Mouse (Mus musculus): Measurements from ENCODE around the gene Pdlim1. TPM values are rescaled to one million over a fixed set of nuclear protein-coding genes. Genes with fewer than 3 reads are reported as not detected.

Pdlim1 gene
- polyA plus RNA-seq, 1 experiment from 2014 or later = 171 TPM

DNA sequence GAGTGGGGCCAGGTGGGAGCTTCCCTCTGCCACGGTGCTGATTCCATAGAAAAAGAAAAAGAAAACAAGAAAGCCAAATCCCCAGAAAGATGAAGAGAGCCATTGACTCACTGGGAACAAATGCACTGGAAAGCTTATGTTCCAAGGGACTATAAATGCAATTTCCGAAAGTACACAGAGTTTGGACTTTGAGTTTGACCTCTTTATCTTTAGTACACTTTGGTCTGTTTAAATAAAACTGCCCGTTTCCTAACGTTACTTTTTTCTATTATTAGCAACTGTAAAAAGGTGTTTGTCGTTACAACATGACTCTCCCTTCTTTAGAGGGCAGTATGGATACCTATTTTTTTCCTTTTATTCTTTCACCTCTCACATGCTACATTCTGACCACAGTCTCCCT is 84.5 kb downstream of the Pdlim1 start, which contains the start of gene Cyp2c70:
Cyp2c70 (minus strand) TSS at position 174 of the 400 bp plus-strand sequence.
- Histone ChIP-seq H3K27me3 (no peaks in the 10 kb centered on the region), H3K9ac (no peak within 1 kb of the TSS), H3K36me3 (no peaks in the 10 kb centered on the region), H3K4me1 (no peaks in the 10 kb centered on the region), H3K27ac (no peak within 1 kb of the TSS), H3K4me2 (no peak within 1 kb of the TSS), H3K9me3 (no peaks in the 10 kb centered on the region), H3K4me3 (no peak within 1 kb of the TSS)
- ATAC-seq (ENCODE audit: borderline replicate concordance, extremely low read depth, low FRiP score, low TSS enrichment) = no peak
- WGBS = 27% methylated on average over 5 of the region's 5 CpGs

DNA sequence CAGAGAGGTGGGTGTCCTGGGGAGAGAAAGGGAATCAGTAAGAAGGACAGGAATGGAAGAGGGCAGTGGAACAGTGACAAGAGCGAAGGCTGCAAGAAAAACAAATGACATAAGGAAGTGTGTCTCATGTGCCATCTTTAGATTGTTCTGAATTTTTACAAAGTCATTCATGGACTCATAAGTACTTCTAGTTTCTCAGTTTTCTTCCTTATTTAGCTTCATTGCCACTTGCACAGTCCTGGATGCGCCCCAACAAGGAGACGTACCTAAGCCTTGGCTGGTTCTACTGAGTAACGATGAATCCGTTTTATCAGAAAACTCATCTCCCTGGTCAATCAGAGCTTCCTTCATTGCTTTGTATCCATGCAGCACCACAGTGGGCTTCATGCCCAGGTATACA is 88.0 kb downstream of the Pdlim1 start:
- no peaks in the 10 kb centered on the region for H3K36me3 ChIP-seq
- H3K27ac ChIP-seq = no peak overlapping the region
- H3K4me3 ChIP-seq = no peak overlapping the region
- no peak overlapping the region for H3K4me2 ChIP-seq
- no peaks in the 10 kb centered on the region for H3K9me3 ChIP-seq
- no peak overlapping the region for H3K9ac ChIP-seq
- 85% methylated on average over 5 of the region's 5 CpGs for WGBS
- ATAC-seq (ENCODE audit: borderline replicate concordance, extremely low read depth, low FRiP score, low TSS enrichment) = no peak
- no peaks in the 10 kb centered on the region for H3K4me1 ChIP-seq
- H3K27me3 ChIP-seq = no peaks in the 10 kb centered on the region

DNA sequence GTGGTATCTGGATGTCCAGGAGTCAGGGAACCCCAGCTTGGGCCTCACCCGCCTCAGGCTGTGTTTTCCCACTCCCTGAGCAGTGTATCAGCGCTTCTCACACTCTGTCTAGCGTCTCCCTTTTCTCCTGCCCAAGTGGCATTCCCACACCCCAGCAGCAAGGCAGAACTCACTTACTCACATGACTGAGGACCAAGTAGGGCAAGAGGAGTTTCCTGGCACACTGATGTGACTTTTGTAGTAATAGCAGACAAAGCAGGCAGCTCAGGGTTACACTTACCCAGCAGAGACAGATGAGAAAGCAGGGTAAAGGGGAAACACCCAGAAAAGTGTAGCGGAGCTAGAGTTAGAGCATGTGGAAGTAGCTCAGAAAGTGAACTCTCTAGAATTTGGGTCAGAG is 93.3 kb downstream of the Pdlim1 start:
- Histone ChIP-seq H3K36me3 (no peaks in the 10 kb centered on the region), H3K4me3 (no peak overlapping the region), H3K9ac (no peak overlapping the region), H3K4me2 (no peak overlapping the region), H3K4me1 (no peaks in the 10 kb centered on the region), H3K9me3 (no peaks in the 10 kb centered on the region), H3K27me3 (no peaks in the 10 kb centered on the region), H3K27ac (no peak overlapping the region)
- 62% methylated on average over 4 of the region's 4 CpGs for WGBS
- no peak for ATAC-seq (ENCODE audit: borderline replicate concordance, extremely low read depth, low FRiP score, low TSS enrichment)

Other genes starting within 250 kb of the Pdlim1 start
- gene Cyp2c54, start 198.0 kb downstream of the Pdlim1 start, polyA plus RNA-seq (2015; fragmentation: Nextera tagmentation; extraction: Ambion mirVana) = not detected in 2 replicates
- gene Cyp2c50, start 182.2 kb downstream of the Pdlim1 start, polyA plus RNA-seq (2015; fragmentation: Nextera tagmentation; extraction: Ambion mirVana) = not detected in 2 replicates
- not detected in 2 replicates for gene Cyp2c70, start 84.5 kb downstream of the Pdlim1 start, polyA plus RNA-seq (2015; fragmentation: Nextera tagmentation; extraction: Ambion mirVana)
- 44.8 and 45.6 TPM in 2 replicates for gene Sorbs1, start 241.9 kb upstream of the Pdlim1 start, polyA plus RNA-seq (2015; fragmentation: Nextera tagmentation; extraction: Ambion mirVana)

All from lung, embryonic 15.5 days (tissue).